In genomic region chr9:108782836-108783547, GRCm38 (mm10) we compare ENCODE assay signal across 8 mouse cellular contexts. TPM values are rescaled to one million over a fixed set of nuclear protein-coding genes. Genes with fewer than 3 reads are reported as not detected.
DNase-seq lines count a peak whose midpoint lies in the region; ATAC-seq and TF ChIP-seq lines count a peak whose summit lies in the region.

No protein-coding gene starts in this region.

- peak overlapping the region; percentile 86 for H3K9ac ChIP-seq in embryonic facial prominence, embryonic 12.5 days
- H3K9ac ChIP-seq in intestine, embryonic 14.5 days (ENCODE audit: low read length), result peak overlapping the region; percentile 44
- peak overlapping the region; percentile 73 for H3K9ac ChIP-seq in neural tube, embryonic 13.5 days

- peak overlapping the region; percentile 98 for H3K4me3 ChIP-seq in left cerebral cortex, adult 2 months
- H3K4me3 ChIP-seq in embryonic facial prominence, embryonic 12.5 days, result peak overlapping the region; percentile 91
- peak overlapping the region; percentile 84 for H3K4me3 ChIP-seq in intestine, embryonic 14.5 days (ENCODE audit: low read depth, low read length)
- H3K4me3 ChIP-seq in neural tube, embryonic 13.5 days, result peak overlapping the region; percentile 86

- no peaks in the 10 kb centered on the region for H3K9me3 ChIP-seq in embryonic facial prominence, embryonic 12.5 days
- no peaks in the 10 kb centered on the region for H3K9me3 ChIP-seq in intestine, embryonic 14.5 days (ENCODE audit: control insufficient read depth, low read length)
- H3K9me3 ChIP-seq in neural tube, embryonic 13.5 days, result no peaks in the 10 kb centered on the region

- DNase-seq in left cerebral cortex, adult 2 months (ENCODE audit: extremely low spot score in 1 of 2, low spot score in 2 of 2), result no peak
- DNase-seq in left cerebral cortex, postnatal 14 days (ENCODE audit: low spot score in 2 of 2), result no peak
- DNase-seq in intestine, embryonic 14.5 days (ENCODE audit: low spot score), result no peak
- DNase-seq in ovary, postnatal 36 days (ENCODE audit: low spot score), result no peak
- no peak for DNase-seq in frontal cortex, postnatal 10 days (ENCODE audit: low spot score in 2 of 2)
- DNase-seq in cerebellum, postnatal 36 days, result no peak

- peak overlapping the region; percentile 98 for H3K27ac ChIP-seq in left cerebral cortex, adult 2 months
- peak overlapping the region; percentile 88 for H3K27ac ChIP-seq in embryonic facial prominence, embryonic 12.5 days
- no peak overlapping the region for H3K27ac ChIP-seq in intestine, embryonic 14.5 days (ENCODE audit: low read depth)
- H3K27ac ChIP-seq in neural tube, embryonic 13.5 days (replicated peaks), result peak overlapping the region; percentile 99

- H3K4me2 ChIP-seq in embryonic facial prominence, embryonic 12.5 days (replicated peaks), result peak overlapping the region; percentile 55
- peak overlapping the region; percentile 95 for H3K4me2 ChIP-seq in intestine, embryonic 14.5 days (ENCODE audit: low read length)
- peak overlapping the region; percentile 80 for H3K4me2 ChIP-seq in neural tube, embryonic 13.5 days

- peaks cover 40% of the 10 kb centered on the region for H3K4me1 ChIP-seq in embryonic facial prominence, embryonic 12.5 days
- H3K4me1 ChIP-seq in intestine, embryonic 14.5 days (replicated peaks; ENCODE audit: control insufficient read depth, insufficient read depth, low read length), result peaks cover 29% of the 10 kb centered on the region
- H3K4me1 ChIP-seq in neural tube, embryonic 13.5 days (replicated peaks), result peaks cover 47% of the 10 kb centered on the region

- no peak for TF ChIP-seq CTCF in left cerebral cortex, adult 2 months (IDR thresholded peaks at IDR 0.05)

- 0 out of 2 replicates have a peak, but pooled peaks cover 2% of the 10 kb centered on the region for H3K36me3 ChIP-seq in embryonic facial prominence, embryonic 12.5 days
- peaks cover 9% of the 10 kb centered on the region; the same call in 1 of the 2 replicates for H3K36me3 ChIP-seq in intestine, embryonic 14.5 days (ENCODE audit: control insufficient read depth, insufficient read depth, low read length)
- H3K36me3 ChIP-seq in neural tube, embryonic 13.5 days, result peaks cover 9% of the 10 kb centered on the region

- ATAC-seq in embryonic facial prominence, embryonic 12.5 days (ENCODE audit: insufficient number of reproducible peaks, insufficient read depth, low FRiP score, low TSS enrichment), result no peak
- ATAC-seq in intestine, embryonic 14.5 days (replicated peaks; ENCODE audit: low FRiP score, low TSS enrichment, low read depth), result no peak
- ATAC-seq in neural tube, embryonic 13.5 days (ENCODE audit: low read depth), result peak; percentile 69

- H3K27me3 ChIP-seq in embryonic facial prominence, embryonic 12.5 days, result no peaks in the 10 kb centered on the region
- H3K27me3 ChIP-seq in intestine, embryonic 14.5 days (replicated peaks; ENCODE audit: control insufficient read depth, insufficient read depth, low read length), result no peaks in the 10 kb centered on the region
- H3K27me3 ChIP-seq in neural tube, embryonic 13.5 days, result no peaks in the 10 kb centered on the region

- 25% methylated on average over 9 of the region's 9 CpGs for WGBS in embryonic facial prominence, embryonic 12.5 days
- WGBS in intestine, embryonic 14.5 days, result 27% methylated on average over 9 of the region's 9 CpGs
- 10% methylated on average over 9 of the region's 9 CpGs for WGBS in neural tube, embryonic 13.5 days

- intact Hi-C loops in left cerebral cortex, adult 2 months (cut with DNase I), result no loop called here
- intact Hi-C loops in left cerebral cortex, postnatal 14 days (cut with DNase I), result no loop called here

RNA-seq across cellular contexts. Expression of gene Ip6k2, which starts 0.6 kb away (rescaled TPM):
- total RNA-seq in left cerebral cortex, adult 2 months (2021), result 100 to 1,000 TPM; 143 to 164 TPM
- total RNA-seq in left cerebral cortex, postnatal 14 days (2021), result 100 to 1,000 TPM; 149 to 153 TPM
- polyA plus RNA-seq in embryonic facial prominence, embryonic 12.5 days (2016; fragmentation: Nextera tagmentation; extraction: Ambion mirVana), result 145 and 147 TPM in 2 replicates
- polyA plus RNA-seq in intestine, embryonic 14.5 days (2014; fragmentation: Nextera tagmentation; extraction: Ambion mirVana), result 107 and 110 TPM in 2 replicates
- polyA plus RNA-seq in neural tube, embryonic 13.5 days (2015; fragmentation: Nextera tagmentation; extraction: Ambion mirVana), result 183 and 204 TPM in 2 replicates

RNA-seq across cellular contexts. Expression of gene Nckipsd, which starts 25.2 kb away (rescaled TPM):
- 10 to 100 TPM; 64.7 to 68.0 TPM for total RNA-seq in left cerebral cortex, adult 2 months (2021)
- total RNA-seq in left cerebral cortex, postnatal 14 days (2021), result 10 to 100 TPM; 39.1 to 44.7 TPM
- 24.2 and 25.7 TPM in 2 replicates for polyA plus RNA-seq in embryonic facial prominence, embryonic 12.5 days (2016; fragmentation: Nextera tagmentation; extraction: Ambion mirVana)
- polyA plus RNA-seq in intestine, embryonic 14.5 days (2014; fragmentation: Nextera tagmentation; extraction: Ambion mirVana), result 14.3 and 15.3 TPM in 2 replicates
- polyA plus RNA-seq in neural tube, embryonic 13.5 days (2015; fragmentation: Nextera tagmentation; extraction: Ambion mirVana), result 20.7 and 23.9 TPM in 2 replicates

RNA-seq across cellular contexts. Expression of gene Celsr3, which starts 43.1 kb away (rescaled TPM):
- 10 to 100 TPM; 65.1 to 75.0 TPM for total RNA-seq in left cerebral cortex, adult 2 months (2021)
- total RNA-seq in left cerebral cortex, postnatal 14 days (2021), result 10 to 100 TPM; 50.7 to 55.3 TPM
- polyA plus RNA-seq in embryonic facial prominence, embryonic 12.5 days (2016; fragmentation: Nextera tagmentation; extraction: Ambion mirVana), result 1.2 and 2.1 TPM in 2 replicates
- 1.3 and 2.1 TPM in 2 replicates for polyA plus RNA-seq in intestine, embryonic 14.5 days (2014; fragmentation: Nextera tagmentation; extraction: Ambion mirVana)
- 12.1 and 12.2 TPM in 2 replicates for polyA plus RNA-seq in neural tube, embryonic 13.5 days (2015; fragmentation: Nextera tagmentation; extraction: Ambion mirVana)
